In genomic region chr7:97079651-97080365, GRCm38 (mm10) we compare ENCODE assay signal across 17 mouse cellular contexts. TPM values are rescaled to one million over a fixed set of nuclear protein-coding genes. Genes with fewer than 3 reads are reported as not detected.
DNase-seq lines count a peak whose midpoint lies in the region; ATAC-seq and TF ChIP-seq lines count a peak whose summit lies in the region.
"Had no signal": no experiment of that assay in that cellular context is flagged by ENCODE, and none has a peak within 500 bp of the region (broad histone marks: within the 10 kb centered on the region; RNA-seq: fewer than 3 reads in every experiment).

No protein-coding gene starts in this region.

- TF ChIP-seq POLR2A in kidney, adult 2 months (IDR thresholded peaks at IDR 0.05; ENCODE audit: low read depth, low read length), result no peak

- no peak overlapping the region for H3K27ac ChIP-seq in heart, embryonic 12.5 days (ENCODE audit: poor library complexity, severe bottlenecking)
- H3K27ac ChIP-seq in kidney, adult 2 months (ENCODE audit: insufficient read depth, low read depth, low read length), result peak overlapping the region; percentile 41; the same call in 1 of the 2 replicates
- peak overlapping the region; percentile 72 for H3K27ac ChIP-seq in lung, embryonic 16.5 days (ENCODE audit: low read length)
- H3K27ac ChIP-seq: embryonic facial prominence, embryonic 12.5 days; hindbrain, embryonic 10.5 days; midbrain, embryonic 13.5 days; stomach, embryonic 15.5 days had no signal

- ATAC-seq in heart, embryonic 12.5 days (ENCODE audit: insufficient number of reproducible peaks, low FRiP score), result no peak
- no peak for ATAC-seq in lung, embryonic 16.5 days (ENCODE audit: low read depth)
- ATAC-seq: midbrain, embryonic 13.5 days; Patski had no signal

- TF ChIP-seq CTCF in kidney, adult 2 months (conservative IDR thresholded peaks at IDR 0.05; ENCODE audit: insufficient read depth, insufficient read length, low read depth, low read length), result no peak

- no peak overlapping the region for H3K9ac ChIP-seq in heart, embryonic 12.5 days
- no peak overlapping the region; the same call in 1 of the 2 replicates for H3K9ac ChIP-seq in lung, embryonic 16.5 days (ENCODE audit: low read length)
- H3K9ac ChIP-seq: embryonic facial prominence, embryonic 12.5 days; limb, embryonic 15.5 days; midbrain, embryonic 13.5 days; stomach, embryonic 15.5 days had no signal

- peaks cover 25% of the 10 kb centered on the region for H3K4me1 ChIP-seq in heart, embryonic 12.5 days (replicated peaks)
- H3K4me1 ChIP-seq in kidney, adult 2 months (ENCODE audit: control insufficient read depth, insufficient read depth, low read length), result peaks cover 18% of the 10 kb centered on the region; the same call in 1 of the 2 replicates
- H3K4me1 ChIP-seq in lung, embryonic 16.5 days (replicated peaks; ENCODE audit: control insufficient read depth, insufficient read depth, low read length), result peaks cover 24% of the 10 kb centered on the region

- no peaks in the 10 kb centered on the region for H3K9me3 ChIP-seq in heart, embryonic 12.5 days (replicated peaks)
- H3K9me3 ChIP-seq in lung, embryonic 16.5 days (ENCODE audit: control insufficient read depth, low read length), result no peaks in the 10 kb centered on the region
- H3K9me3 ChIP-seq: embryonic facial prominence, embryonic 12.5 days; hindbrain, embryonic 10.5 days; limb, embryonic 15.5 days; midbrain, embryonic 13.5 days; stomach, embryonic 15.5 days had no signal

- H3K4me3 ChIP-seq in heart, embryonic 12.5 days, result no peak overlapping the region
- no peak overlapping the region for H3K4me3 ChIP-seq in kidney, adult 2 months (ENCODE audit: insufficient read depth, low read depth, low read length)
- H3K4me3 ChIP-seq in lung, embryonic 16.5 days (ENCODE audit: low read length), result no peak overlapping the region
- H3K4me3 ChIP-seq: embryonic facial prominence, embryonic 12.5 days; hindbrain, embryonic 10.5 days; limb, embryonic 15.5 days; midbrain, embryonic 13.5 days; stomach, embryonic 15.5 days had no signal

- DNase-seq in heart, adult 11 months, result peak; percentile 89
- DNase-seq in kidney, adult 2 months, result peak; percentile 73
- DNase-seq in kidney, postnatal 14 days, result no peak
- no peak for DNase-seq in lung, postnatal 25 days (ENCODE audit: low spot score)
- peak; percentile 12 to 45 for DNase-seq in kidney, postnatal 36 days
- DNase-seq in adrenal gland, postnatal 25 days, result no peak
- DNase-seq: cerebellum, adult 11 months; spleen, adult 18-20 months; thymus, postnatal 36 days had no signal

- no peaks in the 10 kb centered on the region for H3K27me3 ChIP-seq in heart, embryonic 12.5 days (replicated peaks)
- H3K27me3 ChIP-seq in kidney, adult 2 months (replicated peaks; ENCODE audit: control insufficient read depth, insufficient read depth, low read length), result no peaks in the 10 kb centered on the region
- no peaks in the 10 kb centered on the region for H3K27me3 ChIP-seq in lung, embryonic 16.5 days (ENCODE audit: control insufficient read depth, insufficient read depth, low read depth, low read length)
- H3K27me3 ChIP-seq: embryonic facial prominence, embryonic 12.5 days; limb, embryonic 15.5 days; midbrain, embryonic 13.5 days; Patski; stomach, embryonic 15.5 days had no signal

- WGBS in heart, embryonic 12.5 days, result 61% methylated on average over 4 of the region's 4 CpGs
- 71% methylated on average over 4 of the region's 4 CpGs for WGBS in kidney, adult 2 months
- 43% methylated on average over 4 of the region's 4 CpGs for WGBS in lung, embryonic 16.5 days

- no peak overlapping the region for H3K4me2 ChIP-seq in heart, embryonic 12.5 days
- H3K4me2 ChIP-seq in lung, embryonic 16.5 days (ENCODE audit: low read depth, low read length), result 0 out of 2 replicates have a peak overlapping the region, but pooled peaks have one; percentile 28
- H3K4me2 ChIP-seq: embryonic facial prominence, embryonic 12.5 days; limb, embryonic 15.5 days; midbrain, embryonic 13.5 days; stomach, embryonic 15.5 days had no signal

- H3K36me3 ChIP-seq in heart, embryonic 12.5 days, result no peaks in the 10 kb centered on the region
- H3K36me3 ChIP-seq in kidney, adult 2 months (ENCODE audit: control insufficient read depth, insufficient read depth, low read length), result no peaks in the 10 kb centered on the region
- no peaks in the 10 kb centered on the region for H3K36me3 ChIP-seq in lung, embryonic 16.5 days (ENCODE audit: control insufficient read depth, insufficient read depth, low read length)
- H3K36me3 ChIP-seq: embryonic facial prominence, embryonic 12.5 days; hindbrain, embryonic 10.5 days; limb, embryonic 15.5 days; midbrain, embryonic 13.5 days; stomach, embryonic 15.5 days had no signal

RNA-seq across cellular contexts. Expression of gene Gab2, which starts 1.6 kb away (rescaled TPM):
- polyA plus RNA-seq in heart, embryonic 12.5 days (2016; fragmentation: Nextera tagmentation; extraction: Ambion mirVana), result 10.9 and 11.5 TPM in 2 replicates
- 14.6 and 16.5 TPM in 2 replicates for polyA plus RNA-seq in kidney, adult 2 months (2012; rRNA removed)
- 8.9 and 9.1 TPM in 2 replicates for polyA plus RNA-seq in lung, embryonic 16.5 days (2015; fragmentation: Nextera tagmentation; extraction: Ambion mirVana)
- total RNA-seq in adrenal gland, postnatal 25 days (2021), result 18.0 and 18.7 TPM in 2 replicates

Comparison
In these comparisons a context has a peak if more than half of its experiments do, and no peak if none do; other contexts are left out.
1. DNase-seq: peak in heart, adult 11 months (single experiment), kidney, adult 2 months (single experiment) and kidney, postnatal 36 days (2 of 2); none in kidney, postnatal 14 days (single experiment), lung, postnatal 25 days (single experiment) and adrenal gland, postnatal 25 days (single experiment).